Mouse (Mus musculus): ENCODE measurements around the gene Eva1c. TPM values are rescaled to one million over a fixed set of nuclear protein-coding genes. Genes with fewer than 3 reads are reported as not detected.

The Eva1c gene
- polyA plus RNA-seq (2015; fragmentation: Illumina TruSeq; extraction: RNeasy Lipid Tissue Mini Kit (QIAGEN cat#74804); ENCODE audit: insufficient read depth, low replicate concordance), result 1.6 TPM

GRCm38 (mm10) chr16:90826457-90826856, at the start of gene Eva1c:
Gene Eva1c (plus strand): TSS chr16:90826719.

GRCm38 (mm10) chr16:90809975-90810715, 16.4 kb upstream of the Eva1c start, which contains the start of gene Urb1:
Gene Urb1 (minus strand): TSS chr16:90810413.

GRCm38 (mm10) chr16:90934687-90935328, 108.3 kb downstream of the Eva1c start, which contains the start of gene Cfap298:
Gene Cfap298 (minus strand): TSS chr16:90935114.

Other genes with a start within 250 kb of the Eva1c start
- gene Mis18a, start 99.3 kb upstream of the Eva1c start, polyA plus RNA-seq (2015; fragmentation: Illumina TruSeq; extraction: RNeasy Lipid Tissue Mini Kit (QIAGEN cat#74804); ENCODE audit: insufficient read depth, low replicate concordance), result 29.4 TPM
- 1.8 TPM for gene Mrap, start 88.5 kb upstream of the Eva1c start, polyA plus RNA-seq (2015; fragmentation: Illumina TruSeq; extraction: RNeasy Lipid Tissue Mini Kit (QIAGEN cat#74804); ENCODE audit: insufficient read depth, low replicate concordance)
- 12.0 TPM for gene Urb1, start 16.3 kb upstream of the Eva1c start, polyA plus RNA-seq (2015; fragmentation: Illumina TruSeq; extraction: RNeasy Lipid Tissue Mini Kit (QIAGEN cat#74804); ENCODE audit: insufficient read depth, low replicate concordance)
- 24.1 TPM for gene Cfap298, start 108.4 kb downstream of the Eva1c start, polyA plus RNA-seq (2015; fragmentation: Illumina TruSeq; extraction: RNeasy Lipid Tissue Mini Kit (QIAGEN cat#74804); ENCODE audit: insufficient read depth, low replicate concordance)
- 53.3 TPM for gene Synj1, start 184.6 kb downstream of the Eva1c start, polyA plus RNA-seq (2015; fragmentation: Illumina TruSeq; extraction: RNeasy Lipid Tissue Mini Kit (QIAGEN cat#74804); ENCODE audit: insufficient read depth, low replicate concordance)
- 144 TPM for gene Paxbp1, start 217.8 kb downstream of the Eva1c start, polyA plus RNA-seq (2015; fragmentation: Illumina TruSeq; extraction: RNeasy Lipid Tissue Mini Kit (QIAGEN cat#74804); ENCODE audit: insufficient read depth, low replicate concordance)

Data from spleen, adult 10 weeks (tissue).